Mouse (Mus musculus) layer of hippocampus, adult 9-10 months (tissue): Measurements from ENCODE around the gene Zfp760.
"Not testable (repeated sequence)": the region's sequence is repeated elsewhere in the genome, so short reads cannot be mapped to it uniquely, and the experiment has no call there.

Experiments
- DNase-seq: peaks from one replicate; pipeline ENCODE4 v3.0.0; 2022; ENCODE audit warnings: low spot score

The Zfp760 gene

GRCm38 (mm10) chr17:21707343-21707996, at the start of gene Zfp760:
Zfp760 (plus strand) TSS chr17:21707741.
- peak; percentile 68 for DNase-seq

GRCm38 (mm10) chr17:21678826-21679225, 28.7 kb upstream of the Zfp760 start:
- not testable (repeated sequence) for DNase-seq

- peak; percentile 58 for DNase-seq
Measured at GRCm38 (mm10) chr17:21679273-21680018, 28.1 kb upstream of the Zfp760 start.

GRCm38 (mm10) chr17:21680019-21680376, 27.5 kb upstream of the Zfp760 start:
- DNase-seq, result not testable (repeated sequence)

GRCm38 (mm10) chr17:21691560-21691959, 16.0 kb upstream of the Zfp760 start, which contains the start of gene Gm10226:
Gm10226 (plus strand) TSS chr17:21691860.
- DNase-seq, result no peak

- DNase-seq, result no peak
Measured at GRCm38 (mm10) chr17:21693342-21693741, 14.2 kb upstream of the Zfp760 start.

GRCm38 (mm10) chr17:21696073-21696472, 11.5 kb upstream of the Zfp760 start:
- DNase-seq, result no peak

GRCm38 (mm10) chr17:21702281-21703240, 5.0 kb upstream of the Zfp760 start:
- DNase-seq, result no peak

GRCm38 (mm10) chr17:21703414-21703813, 4.1 kb upstream of the Zfp760 start:
- no peak for DNase-seq

- no peak for DNase-seq
Measured at GRCm38 (mm10) chr17:21708401-21708800, 860 bp downstream of the Zfp760 start.

GRCm38 (mm10) chr17:21730495-21730894, 23.0 kb downstream of the Zfp760 start, which contains the start of gene Zfp229:
Zfp229 (plus strand) TSS chr17:21730795.
- DNase-seq, result not testable (repeated sequence)

GRCm38 (mm10) chr17:21733049-21733448, 25.5 kb downstream of the Zfp760 start:
- DNase-seq, result no peak

- peak; percentile 18 for DNase-seq
Measured at GRCm38 (mm10) chr17:21733529-21734031, 26.0 kb downstream of the Zfp760 start.

GRCm38 (mm10) chr17:21752791-21753190, 45.2 kb downstream of the Zfp760 start:
- DNase-seq, result no peak

- no peak for DNase-seq
Measured at GRCm38 (mm10) chr17:21753342-21754208, 46.0 kb downstream of the Zfp760 start.

GRCm38 (mm10) chr17:21770336-21770735, 62.8 kb downstream of the Zfp760 start:
- no peak for DNase-seq
